11 mouse cellular contexts compared by ENCODE assay signal in genomic region chrX:134929927-134930326, GRCm38 (mm10). TPM values are rescaled to one million over a fixed set of nuclear protein-coding genes. Genes with fewer than 3 reads are reported as not detected.
"Had no signal": no experiment of that assay in that cellular context is flagged by ENCODE, and none has a peak within 500 bp of the region (broad histone marks: within the 10 kb centered on the region; RNA-seq: fewer than 3 reads in every experiment).

No protein-coding gene starts in this region.

- H3K27me3 ChIP-seq: liver, embryonic 13.5 days; lung, embryonic 15.5 days; midbrain, embryonic 12.5 days had no signal

- DNase-seq: liver, embryonic 13.5 days had no signal

- H3K27ac ChIP-seq: liver, embryonic 13.5 days; lung, embryonic 15.5 days; midbrain, embryonic 12.5 days had no signal

- H3K4me3 ChIP-seq: liver, embryonic 13.5 days; lung, embryonic 15.5 days; midbrain, embryonic 12.5 days; myocyte had no signal

- H3K9me3 ChIP-seq: liver, embryonic 13.5 days; lung, embryonic 15.5 days; midbrain, embryonic 12.5 days had no signal

- H3K9ac ChIP-seq: liver, embryonic 13.5 days; lung, embryonic 15.5 days; midbrain, embryonic 12.5 days had no signal

- H3K36me3 ChIP-seq: liver, embryonic 13.5 days; lung, embryonic 15.5 days; midbrain, embryonic 12.5 days had no signal

- H3K4me2 ChIP-seq: liver, embryonic 13.5 days; lung, embryonic 15.5 days; midbrain, embryonic 12.5 days had no signal

- H3K4me1 ChIP-seq: liver, embryonic 13.5 days; lung, embryonic 15.5 days; midbrain, embryonic 12.5 days had no signal

- ATAC-seq: intestine, embryonic 16.5 days had no signal

RNA-seq across cellular contexts. Expression of gene Nxf2, which starts 34.6 kb away (rescaled TPM):
- total RNA-seq: layer of hippocampus, adult 18-20 months; left cerebral cortex, adult 18-20 months; left cerebral cortex, postnatal 25 days had no signal
- polyA plus RNA-seq: liver, adult 2 months; myocyte; small intestine, adult 2 months; spleen, adult 2 months had no signal
